Mouse (Mus musculus) kidney, adult 9 months (tissue): ENCODE measurements around the gene Nodal.

Experiments
- DNase-seq: peaks from one replicate; pipeline ENCODE4 v3.0.0; 2022

Gene Nodal

DNA sequence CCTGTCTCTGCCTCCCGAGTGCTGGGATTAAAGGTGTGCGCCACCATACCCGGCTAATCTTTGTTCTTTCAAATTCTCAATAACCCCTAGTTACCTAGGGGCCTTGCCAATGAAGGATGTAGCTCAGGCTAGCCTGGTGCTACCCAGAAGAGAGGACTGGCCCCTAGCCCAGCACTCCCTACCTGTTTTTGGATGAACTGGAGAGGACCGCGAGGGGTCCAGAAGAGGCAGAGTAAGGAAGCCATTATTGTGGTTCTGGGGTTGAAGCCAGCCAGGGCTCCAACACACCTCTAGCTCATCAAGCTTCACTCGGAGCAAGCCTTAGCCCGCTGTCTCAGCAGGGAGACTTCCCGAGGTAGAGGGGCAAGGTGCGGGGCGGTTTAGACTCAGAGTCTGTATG, at the start of gene Nodal:
TSS of gene Nodal (plus strand) at position 301 of the 400 bp plus-strand sequence.
- no peak for DNase-seq

DNA sequence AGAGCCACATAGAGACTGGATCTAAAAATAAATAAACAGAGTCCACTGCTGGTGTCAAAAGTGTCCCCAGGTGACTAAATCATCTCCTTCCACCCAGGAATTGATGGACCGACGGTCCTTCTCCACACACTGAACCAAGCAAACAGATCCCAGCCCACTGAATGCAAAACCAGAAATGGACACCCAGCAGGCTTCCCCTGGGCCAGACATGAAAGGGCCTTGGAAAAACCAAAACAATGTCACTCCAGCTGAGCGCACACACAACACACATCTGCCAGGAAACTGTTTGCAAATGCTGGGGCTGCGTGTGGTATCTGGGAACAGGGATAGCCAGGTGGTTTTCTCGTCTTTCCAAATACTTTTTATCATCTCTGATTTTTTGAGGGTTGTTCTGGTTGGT, 48.0 kb upstream of the Nodal start:
- no peak for DNase-seq

DNA sequence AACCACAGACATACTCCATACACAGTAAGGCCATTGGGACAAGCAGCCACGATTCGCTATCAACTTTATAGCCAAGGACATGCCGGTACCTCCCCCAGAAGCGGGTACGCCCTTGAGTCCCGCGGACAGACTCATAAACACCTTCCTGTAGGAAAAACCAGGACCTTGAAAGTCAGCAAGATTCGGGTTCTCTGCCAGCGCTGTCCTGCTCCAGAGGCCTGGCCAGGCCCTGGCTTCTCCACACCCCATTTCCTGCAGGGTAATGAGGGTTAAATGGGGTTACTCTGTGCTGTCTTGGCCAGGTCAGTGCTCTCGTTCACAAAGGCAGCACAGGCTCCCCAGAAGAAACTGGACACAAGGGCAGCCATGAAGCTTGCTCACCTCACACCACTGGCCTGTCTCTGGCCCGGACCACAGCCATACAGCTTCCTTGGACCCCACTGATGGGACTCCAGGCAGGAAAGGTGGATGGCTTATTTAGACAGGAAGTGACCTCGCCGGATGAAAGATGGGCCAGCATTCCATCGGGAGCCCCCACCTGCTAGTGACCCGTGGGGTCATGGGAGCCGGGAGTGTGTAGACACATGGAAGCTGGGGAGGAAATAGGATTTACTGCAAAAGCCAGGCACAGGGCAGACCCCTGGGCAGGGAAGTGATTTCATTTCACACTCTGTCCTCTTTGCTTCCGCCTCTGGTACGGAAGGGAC, 47.3 kb upstream of the Nodal start:
- peak; percentile 68 for DNase-seq

DNA sequence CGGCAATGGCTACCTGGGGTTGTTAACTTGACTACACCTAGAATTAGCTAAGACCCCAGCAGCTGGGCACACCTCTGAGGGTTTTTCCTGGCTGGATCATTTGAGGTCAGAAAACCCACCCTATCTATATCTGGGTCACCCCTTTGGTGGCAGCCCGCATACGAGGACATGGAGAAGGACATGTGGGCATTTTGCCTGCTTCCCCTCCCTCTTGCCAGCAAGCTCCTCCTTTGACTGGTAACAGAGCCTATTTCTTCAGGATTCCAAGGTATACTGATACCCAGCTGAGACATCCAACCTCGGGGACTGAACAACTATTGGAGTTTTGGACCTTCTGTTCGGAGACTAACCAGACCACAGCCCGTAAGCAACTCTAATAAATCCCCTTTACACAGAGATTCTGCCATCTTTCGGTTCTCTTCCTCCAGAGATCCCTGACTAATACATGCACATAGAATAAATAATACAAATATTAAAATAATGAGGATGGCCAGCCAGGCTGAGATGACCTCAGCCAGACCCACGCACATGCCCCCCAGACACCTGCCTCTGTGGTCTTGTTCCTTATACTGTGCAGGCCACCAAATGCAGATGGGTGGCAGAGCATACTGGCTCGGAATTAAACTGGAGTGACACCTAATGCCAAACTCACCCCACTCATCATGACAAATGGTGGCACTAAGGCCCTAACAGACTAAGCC, 45.7 kb upstream of the Nodal start:
- no peak for DNase-seq

DNA sequence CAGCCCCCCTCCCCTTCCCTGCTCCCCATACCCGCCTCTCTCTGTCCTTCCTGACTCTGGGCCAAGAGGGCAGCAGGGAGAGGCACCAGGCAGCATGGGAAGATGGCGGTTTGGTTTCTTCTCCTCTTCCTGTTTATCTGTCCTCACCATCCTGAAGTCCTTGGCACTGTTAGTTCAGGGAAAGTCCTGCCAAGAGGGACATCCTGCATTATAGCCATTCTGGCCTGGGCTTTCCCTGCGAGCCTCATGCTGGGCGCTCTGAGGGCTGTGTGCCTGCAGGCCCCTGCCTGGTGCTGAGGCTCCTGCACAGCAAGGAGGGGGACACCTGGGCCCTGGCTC, 45.2 kb upstream of the Nodal start:
- DNase-seq: no peak

DNA sequence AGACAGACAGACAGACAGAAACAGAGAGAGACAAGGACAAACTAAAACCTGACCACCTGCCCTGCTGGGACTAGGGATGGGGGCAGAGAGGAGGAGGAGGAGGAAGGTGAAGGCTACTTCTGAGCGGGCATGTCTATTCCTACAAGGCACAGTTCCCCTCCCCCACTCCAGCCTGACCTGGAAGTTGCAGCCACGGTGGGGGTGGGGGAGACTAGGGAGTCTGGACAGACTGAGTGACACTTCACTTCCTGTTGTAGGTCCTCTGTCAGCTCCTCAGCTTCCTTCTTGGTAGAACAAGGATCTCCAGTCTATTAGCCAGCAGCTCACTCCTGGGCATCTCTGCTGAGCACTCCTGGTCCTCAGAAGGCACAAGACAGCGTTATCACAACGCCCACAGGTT, 43.7 kb upstream of the Nodal start:
- peak; percentile 59 for DNase-seq

DNA sequence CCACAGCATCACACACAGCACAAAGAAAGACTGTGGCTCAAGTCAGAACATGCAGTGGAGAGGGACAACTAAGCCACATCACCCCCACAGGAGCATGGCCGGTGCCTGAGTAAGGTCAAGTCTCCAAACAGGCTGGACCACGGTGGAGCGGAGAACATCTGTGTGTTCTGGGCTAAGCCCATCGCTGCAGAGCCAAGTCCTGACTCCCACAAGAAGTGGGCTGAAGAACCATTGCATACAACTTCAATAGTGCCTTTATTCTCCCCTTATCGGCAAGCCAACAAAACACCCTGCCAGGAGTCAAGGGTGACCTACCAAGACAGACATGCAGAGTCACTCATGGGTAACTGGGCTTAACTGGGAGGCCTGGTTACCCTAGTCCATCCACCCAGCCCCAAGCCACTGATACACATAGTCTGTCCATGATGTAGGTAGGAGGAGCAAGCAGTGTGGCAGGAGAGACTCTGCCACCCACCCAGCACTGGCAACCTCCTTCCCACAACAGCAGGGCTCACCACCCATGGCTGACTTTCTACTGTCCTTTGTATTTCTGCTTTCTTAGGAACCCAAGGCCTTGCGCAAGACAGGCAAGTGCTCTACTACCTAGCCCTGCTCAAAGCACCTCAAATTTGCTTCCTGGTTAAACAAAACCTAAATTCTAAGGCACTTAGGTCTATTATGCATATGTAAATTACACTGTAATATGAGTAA, 42.8 kb upstream of the Nodal start:
- DNase-seq: no peak

DNA sequence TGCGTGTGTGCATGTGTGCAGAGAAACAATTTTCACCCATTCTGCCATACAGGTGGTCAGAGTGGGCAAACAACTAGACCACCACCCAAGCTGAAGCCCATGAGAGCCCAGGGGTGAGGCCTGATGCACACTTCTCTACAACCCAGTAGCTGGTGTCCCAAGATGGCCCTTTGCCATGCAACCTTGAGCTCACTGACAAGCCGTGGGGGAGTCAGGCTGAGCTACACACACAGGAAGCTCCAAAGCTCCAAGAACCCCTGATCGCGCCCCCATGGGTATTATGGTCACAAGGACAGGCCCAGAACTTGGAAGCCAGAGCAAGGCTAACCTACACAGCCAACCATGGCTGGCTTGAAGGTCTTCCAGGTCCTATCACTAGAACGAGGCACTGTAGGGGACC, 39.7 kb upstream of the Nodal start:
- no peak for DNase-seq

DNA sequence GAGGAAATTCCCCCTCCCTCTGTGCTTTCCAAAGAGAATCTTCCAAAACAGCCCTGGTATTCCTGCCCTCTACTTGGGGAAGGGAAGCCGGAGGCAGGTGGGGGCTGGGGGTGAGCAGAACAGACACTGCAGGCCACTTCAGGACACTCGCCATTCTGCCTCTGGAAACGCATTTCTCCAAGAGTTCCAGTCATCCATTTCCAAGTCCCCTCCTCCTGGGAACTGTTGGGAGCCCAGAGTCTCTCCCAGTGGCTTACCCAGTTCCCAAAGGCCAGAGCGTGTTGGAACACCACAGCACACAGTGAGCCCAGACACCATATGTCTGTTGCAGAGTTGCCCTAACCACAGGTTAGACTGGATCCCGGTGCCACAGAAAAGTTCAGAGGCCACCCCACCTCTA, 39.1 kb upstream of the Nodal start:
- no peak for DNase-seq

DNA sequence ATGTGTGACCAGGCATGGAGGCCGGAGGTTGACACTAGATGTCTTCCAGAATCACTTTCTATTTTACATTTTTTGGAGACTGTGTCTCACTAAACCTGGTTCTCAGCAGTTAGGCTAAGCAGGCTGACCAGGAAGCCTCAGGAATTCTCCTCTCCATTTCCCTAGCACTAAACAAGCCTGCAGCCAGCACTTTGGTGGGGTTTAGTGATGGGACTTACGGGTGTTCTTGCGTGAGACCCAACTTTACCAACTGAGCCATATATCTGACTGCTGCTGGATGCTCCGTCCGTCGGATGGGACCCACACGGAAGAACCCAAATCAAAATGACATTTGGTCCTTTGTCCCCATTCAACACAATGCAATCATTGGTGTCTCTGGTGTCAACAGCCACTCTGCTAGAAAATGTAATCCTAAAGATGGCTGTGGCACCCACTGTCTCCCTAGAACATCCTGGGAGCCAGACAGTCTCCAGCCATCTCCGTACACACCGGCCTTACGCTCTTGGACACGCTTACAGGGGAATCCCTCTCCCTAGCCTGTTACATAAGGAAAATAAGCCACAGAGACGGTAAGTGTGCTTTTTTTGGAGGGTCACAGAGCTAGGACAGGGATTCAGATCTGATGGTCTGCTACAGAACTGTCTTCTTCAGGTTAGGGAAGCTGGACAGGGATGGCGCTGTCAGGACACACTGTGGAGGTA, 38.3 kb upstream of the Nodal start:
- DNase-seq: no peak

DNA sequence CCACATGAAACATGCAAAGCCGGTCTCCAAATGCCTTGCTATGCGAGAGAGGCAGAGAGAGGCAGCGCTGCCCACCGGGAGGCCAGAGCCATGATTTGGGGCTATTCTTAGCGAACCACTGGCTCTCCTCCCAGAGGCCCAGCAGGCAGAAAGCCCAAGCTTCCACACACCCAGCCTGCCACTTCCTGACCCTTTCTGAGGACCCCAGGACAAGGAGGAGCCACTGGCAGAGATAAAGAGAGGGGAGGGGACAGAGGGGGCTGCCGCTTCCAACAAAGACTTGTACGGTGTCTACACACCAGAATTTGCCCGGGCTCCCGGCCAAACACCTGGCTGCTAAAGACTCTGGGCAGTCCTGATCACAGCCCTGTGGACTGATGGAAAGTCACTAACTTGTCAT, 37.6 kb upstream of the Nodal start:
- no peak for DNase-seq

DNA sequence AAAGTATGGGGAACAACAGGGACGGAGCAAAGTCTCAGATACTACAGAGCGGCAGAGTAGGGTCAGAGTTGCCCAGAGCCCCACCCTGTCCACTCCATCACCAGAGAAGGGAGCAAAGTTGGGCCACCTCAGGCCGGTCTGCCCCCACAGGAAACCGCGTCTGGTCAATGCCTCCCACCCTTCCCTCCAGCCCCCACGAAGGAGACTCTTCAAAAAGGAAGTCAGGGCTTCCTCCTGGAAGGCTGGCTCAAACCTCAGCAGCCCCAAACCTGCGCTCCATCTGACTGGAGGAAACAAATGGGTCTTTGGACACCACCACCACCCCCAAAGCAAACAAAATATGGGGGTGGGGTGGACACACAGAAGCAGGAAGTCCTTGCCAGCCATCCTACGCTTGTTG, 35.9 kb upstream of the Nodal start:
- DNase-seq: no peak

DNA sequence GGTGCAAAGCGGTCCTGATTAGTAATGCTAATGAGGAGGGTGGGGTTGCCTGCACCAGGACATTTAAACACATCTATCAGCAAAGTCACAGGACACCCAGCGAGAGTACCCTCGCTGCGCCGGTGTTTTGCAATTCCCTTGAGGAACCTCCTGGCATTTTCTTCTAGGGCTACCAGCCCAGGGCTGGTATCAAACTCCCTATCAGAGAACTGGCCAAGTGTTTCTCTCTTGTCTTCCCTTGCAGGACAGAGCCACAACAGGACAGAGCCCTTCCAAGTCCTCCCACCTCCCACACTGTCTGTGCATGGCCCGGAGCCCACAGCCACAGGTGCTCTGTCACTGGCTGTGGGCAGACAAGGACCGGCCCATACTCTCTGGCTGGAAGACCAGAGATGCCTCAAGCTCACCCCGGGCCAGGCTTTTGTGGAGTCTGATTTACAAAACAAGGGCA, 35.5 kb upstream of the Nodal start:
- no peak for DNase-seq

DNA sequence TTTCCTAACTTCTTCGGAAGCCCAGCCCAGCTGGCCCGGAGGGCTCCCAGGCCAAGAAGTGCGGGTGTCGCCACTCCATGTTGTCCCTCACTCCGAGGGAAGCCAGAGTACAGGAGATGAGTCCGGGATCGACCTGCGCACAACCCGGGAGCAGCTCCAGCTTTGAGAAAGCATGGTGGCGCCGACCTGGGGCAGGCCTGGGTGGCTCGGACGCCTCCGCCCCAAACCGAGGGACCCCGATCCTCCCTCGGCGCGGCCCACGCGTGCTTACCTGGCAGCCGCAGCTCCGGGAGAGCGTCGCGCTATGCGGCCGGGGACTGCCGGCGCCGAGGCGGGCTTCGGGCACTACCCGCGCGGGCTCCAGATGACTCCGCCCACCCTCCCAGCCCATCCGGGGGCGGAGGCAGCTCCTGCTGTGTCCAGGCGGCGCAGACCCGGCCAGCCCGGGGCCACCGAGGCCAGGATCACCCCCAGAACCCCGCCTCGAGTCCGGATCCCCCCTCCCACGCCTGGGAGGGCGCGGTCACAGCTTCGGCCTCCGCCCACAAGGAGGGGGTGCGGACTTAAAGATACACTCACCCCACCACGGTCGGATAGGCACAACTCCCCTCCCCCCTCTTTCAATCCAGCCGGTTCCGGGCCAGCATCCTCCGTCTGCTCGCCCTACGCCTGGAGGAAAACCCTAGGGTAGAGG, 34.6 kb upstream of the Nodal start, which contains the start of gene Pald1:
TSS of gene Pald1 (minus strand) at position 510 of the 694 bp plus-strand sequence.
- peak; percentile 74 for DNase-seq

DNA sequence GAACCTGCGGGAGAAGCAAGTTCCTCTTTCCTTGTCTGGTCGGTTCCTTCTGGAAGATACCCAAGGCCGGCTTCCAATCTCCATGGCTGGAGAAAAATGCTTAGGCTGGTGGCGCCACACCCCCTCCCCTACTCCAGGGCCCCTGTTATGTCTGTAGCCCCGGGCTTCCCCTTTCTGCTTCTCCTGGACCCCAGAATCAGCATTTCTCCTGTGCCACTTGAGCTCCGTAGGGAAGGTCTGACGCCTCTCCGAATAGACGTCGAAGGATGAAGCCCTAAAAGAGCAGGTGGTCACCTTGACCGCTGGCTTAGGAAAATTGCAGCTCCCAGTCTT, 34.1 kb upstream of the Nodal start:
- DNase-seq: no peak

DNA sequence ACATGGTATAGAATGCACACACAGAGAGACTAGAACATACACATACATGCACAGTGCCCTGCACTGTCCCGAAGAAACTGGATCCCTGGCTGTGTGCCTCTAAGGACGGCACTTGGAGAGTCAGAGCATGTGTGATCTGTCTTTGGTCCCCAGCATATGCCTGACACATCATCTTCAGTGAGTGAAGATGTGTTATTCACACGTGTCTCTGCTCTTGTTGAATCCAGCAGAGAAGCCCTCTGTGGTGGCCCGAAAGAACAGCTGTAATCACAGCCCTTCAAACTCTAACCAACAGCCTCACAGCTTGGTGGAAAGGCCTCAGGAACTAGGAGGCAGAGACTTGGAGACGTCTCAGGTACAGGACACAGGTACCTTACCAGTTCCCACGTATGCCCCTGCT, 32.6 kb upstream of the Nodal start:
- DNase-seq: no peak

DNA sequence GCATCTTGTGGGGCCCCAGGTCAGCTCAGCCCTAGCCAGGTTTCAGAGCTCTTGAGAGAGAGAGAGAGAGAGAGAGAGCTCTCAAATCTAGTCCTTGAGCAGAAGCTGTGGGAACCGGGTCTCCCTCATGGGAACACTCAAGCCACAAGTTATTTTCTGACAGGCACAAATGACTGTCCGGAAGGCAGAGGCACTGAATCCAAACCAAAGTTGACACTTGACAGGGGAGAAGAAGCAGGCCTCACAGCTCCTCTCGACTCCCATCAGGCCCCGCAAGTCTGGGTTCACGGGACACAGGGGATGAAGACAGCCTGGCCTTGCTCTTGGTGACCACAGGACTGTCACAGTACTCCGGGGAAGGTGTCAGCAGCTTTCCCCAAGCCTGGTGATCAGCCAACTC, 31.5 kb upstream of the Nodal start:
- no peak for DNase-seq

DNA sequence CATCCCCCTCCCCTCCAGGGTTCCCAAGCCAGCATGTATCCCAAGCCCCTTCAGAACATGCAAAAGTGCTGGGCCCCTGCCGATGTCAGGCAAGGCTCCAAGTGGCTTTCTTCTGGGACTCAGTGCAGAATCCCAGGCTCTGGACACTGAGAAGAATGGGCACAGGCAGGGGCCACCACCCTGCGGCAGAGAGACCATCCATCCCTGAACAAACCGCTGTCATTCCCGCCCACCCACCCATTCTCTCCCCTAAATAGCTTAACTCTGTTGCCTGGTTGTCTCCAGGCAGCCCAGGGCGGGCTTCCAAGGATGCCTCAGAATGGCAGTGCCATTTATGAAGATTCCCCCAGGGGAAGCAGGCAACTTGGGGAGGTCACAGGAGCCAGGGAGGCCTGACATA, 28.8 kb upstream of the Nodal start:
- no peak for DNase-seq

DNA sequence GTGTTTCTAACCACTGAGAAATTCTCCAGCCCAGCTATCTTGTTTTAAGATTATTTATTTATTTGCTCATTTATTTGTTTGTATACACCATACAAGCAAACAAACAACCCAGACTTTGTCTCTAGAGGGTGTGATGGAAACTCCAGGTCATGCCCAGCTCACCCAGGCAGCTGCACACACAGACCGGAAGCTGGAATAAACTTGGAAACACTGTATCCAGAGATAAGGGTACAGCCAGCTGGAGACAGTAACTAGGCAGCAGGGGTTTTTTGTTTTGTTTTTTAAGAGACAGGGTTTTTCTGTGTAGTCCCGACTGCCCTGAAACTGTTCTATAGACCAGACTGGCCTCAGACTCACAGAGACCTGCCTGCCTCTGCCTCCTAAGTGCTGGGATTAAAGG, 27.6 kb upstream of the Nodal start:
- no peak for DNase-seq

DNA sequence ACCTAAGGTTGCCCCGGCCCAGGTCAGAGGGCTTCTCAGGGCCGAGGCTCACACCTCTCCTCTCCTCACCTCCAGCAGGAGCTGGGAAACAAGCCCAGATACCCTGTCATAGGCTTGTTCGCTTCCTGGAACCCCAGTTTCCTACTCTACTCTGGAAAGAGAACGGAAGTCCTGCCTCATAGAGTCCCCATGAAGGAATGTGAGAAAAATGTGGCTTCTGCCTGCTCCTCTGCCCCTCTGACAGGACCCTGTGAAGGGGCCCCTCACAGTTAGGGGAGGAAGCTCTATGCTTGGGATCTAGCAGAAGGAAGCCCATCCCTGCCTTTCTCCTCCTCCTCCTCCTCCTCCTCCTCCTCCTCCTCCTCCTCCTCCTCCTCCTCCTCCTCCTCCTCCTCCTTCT, 25.2 kb upstream of the Nodal start:
- no peak for DNase-seq

DNA sequence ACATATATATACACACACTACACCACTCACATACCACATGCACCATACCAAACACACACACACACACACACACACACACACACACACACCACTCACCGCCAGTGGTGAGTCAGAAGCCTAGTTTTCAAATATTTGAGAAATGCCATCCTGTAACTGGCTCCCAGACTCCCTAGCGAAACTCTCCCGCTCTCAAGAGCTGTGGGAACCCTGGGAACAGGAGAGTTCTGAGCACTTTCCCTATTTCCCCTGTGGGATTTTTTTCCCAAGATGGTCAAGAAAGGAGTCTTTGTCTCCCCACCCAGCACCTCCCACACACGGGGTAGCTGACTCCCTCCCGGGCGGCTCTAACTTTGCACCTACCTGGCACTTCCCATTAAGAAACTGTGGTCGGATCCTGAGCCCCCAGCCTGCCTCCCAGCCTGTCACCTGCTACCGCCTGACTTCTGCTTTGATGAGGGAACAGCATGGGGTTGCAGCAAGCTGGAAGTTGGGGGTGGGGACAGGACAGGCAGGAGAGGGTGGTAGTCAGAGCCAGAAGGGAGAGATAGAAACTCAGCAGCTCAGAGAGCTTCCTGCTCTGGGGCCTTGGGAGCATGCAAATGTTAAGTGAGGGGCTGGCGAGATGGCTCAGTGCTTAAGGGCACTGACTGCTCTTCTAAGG, 23.2 kb upstream of the Nodal start:
- no peak for DNase-seq

DNA sequence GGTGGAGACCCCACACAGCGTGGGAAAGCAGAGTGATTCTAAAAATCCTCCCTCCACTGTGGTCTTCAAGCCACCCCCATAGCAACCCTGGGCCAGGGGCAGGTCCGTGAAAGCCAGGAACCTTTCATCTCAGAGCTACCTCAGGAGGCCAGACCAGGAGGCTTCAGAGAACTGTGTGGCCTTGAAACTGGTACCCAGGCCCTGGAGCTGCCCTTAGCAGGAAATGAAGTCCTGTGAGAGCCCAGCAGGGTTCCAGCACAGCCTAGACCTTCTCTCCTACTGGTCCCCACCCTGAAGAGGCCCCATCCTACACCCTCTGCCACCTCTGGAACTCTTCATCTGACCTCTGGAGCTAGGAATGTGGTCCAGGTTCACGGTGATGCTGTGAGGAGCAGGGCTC, 19.6 kb upstream of the Nodal start:
- DNase-seq: no peak
